Mouse (Mus musculus) effector memory CD4-positive, alpha-beta T cell, adult 7 months (primary cell): ENCODE measurements around the gene Acadvl. TPM values are rescaled to one million over a fixed set of nuclear protein-coding genes. Genes with fewer than 3 reads are reported as not detected.

Experiments
- polyA plus RNA-seq: library from polyadenylated mRNA; unstranded; fragments of 100-300 nt; shearing (Covaris generic); gene quantifications from one replicate; pipeline ENCODE4 v1.2.1, GENCODE M21; 2017

Gene Acadvl
- 101 TPM for polyA plus RNA-seq

DNA sequence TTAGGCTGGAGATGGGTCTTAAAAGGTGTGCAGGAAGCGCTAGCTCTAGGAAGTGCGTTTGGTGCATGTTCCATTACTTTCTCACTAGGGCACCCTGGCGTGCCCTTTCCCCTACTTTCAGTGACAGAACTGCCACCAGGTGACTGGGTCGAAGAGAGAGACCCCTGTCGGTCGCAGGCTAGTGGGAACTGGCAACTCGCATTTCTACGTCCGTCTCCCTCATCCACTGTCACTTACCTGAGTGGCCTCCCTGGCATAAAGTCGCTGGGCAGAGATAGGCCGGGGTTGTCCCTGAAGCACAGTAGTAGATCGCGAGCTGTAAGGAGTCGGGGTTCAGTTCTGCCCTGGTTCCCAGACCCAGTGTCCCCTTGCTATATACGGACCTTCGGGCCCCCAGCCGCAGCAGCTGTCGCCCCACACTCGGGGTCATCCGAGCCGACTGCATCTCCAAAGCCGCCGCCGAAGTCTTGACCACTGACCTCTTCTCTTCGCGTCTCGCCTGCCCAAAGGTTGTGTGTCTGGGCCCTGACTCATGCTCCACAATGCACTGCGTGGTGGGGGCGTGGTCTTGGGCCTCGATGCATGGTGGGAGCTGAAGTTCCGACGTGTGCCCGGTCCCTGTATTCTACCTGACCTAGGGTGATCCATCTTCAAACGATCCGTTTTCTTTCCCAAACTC is at the start of gene Acadvl:
Acadvl (minus strand) TSS at position 532 of the 679 bp plus-strand sequence.

DNA sequence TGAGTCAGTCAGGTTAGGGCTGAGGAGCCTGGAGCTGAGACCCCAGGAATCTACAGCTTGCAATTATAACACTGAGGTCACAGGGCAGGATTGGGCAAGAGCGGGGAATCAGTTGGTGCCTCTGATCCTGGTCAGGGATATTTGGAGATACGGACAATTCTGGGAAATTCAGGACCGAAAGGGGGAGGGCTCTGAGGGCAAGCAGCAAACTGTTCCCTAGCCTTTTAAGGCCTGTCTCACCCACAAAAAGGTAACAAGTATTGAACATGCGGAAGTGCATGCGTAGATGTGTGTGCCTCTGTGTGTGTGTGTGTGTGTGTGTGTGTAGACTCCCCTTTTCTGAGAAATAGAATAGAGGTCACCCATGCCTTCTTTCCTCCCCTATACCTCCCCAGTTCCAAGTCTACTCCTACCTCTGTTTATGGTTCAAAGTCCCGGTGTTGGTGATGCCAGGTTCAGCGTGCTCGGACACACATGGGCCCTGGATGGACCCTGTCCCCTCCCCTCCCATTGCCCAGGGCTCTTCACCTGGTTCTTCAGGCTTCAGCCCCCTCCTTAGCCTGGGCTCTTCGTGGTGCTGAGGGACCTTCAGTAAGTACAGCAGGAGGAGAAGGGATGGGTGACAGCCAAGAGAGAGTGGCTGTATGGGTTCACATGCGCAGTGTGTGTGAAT is 38.8 kb upstream of the Acadvl start, which contains the start of gene Asgr1:
Asgr1 (plus strand) TSS at position 188 of the 673 bp plus-strand sequence.

DNA sequence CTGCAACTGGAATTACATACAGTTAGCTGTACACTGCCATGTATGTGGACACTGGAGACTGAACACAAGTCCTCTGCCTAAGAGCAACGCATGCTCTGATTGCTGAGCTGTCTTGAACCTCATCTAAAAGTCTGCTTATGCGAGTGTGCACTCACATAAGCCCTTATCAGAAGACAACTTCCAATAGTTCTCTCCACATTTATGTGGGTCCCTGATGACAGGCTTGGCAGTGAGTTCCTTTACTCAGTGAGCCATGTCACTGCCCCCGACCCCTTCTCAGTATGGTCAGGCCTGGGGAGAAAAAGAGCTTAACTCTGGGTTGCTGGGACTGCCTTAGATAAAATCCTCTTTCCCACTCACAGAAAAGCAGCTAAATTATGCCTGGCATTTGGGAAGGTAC is 1.5 kb upstream of the Acadvl start, which contains the start of gene Dlg4:
Dlg4 (plus strand) TSS at position 274 of the 400 bp plus-strand sequence.

DNA sequence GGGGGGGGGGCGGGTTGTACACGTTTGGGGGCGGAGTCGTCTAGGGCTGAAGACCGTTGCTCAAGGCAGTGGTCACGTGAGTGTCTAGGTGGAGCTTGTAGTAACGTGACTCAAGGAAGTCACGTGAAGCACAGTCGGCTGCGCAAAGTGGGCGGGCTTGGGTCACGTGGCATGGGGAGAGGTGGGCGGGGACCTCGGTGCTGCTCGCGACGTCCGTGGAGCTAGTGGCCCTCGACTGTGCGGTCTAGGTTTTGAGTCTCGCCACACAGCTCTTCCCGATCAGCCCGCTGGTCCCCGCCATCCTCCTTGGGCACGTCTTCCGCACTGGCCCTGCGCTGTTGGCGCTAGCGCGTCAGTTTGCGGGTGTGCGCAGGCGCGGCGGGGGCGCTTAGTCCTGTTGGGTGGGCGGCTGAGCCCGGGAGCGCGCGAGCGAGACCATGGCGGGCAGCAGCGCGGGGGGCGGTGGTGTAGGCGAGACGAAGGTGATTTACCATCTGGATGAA is 14.8 kb downstream of the Acadvl start, which contains the start of gene Dvl2:
Dvl2 (plus strand) TSS at position 200 of the 503 bp plus-strand sequence.

DNA sequence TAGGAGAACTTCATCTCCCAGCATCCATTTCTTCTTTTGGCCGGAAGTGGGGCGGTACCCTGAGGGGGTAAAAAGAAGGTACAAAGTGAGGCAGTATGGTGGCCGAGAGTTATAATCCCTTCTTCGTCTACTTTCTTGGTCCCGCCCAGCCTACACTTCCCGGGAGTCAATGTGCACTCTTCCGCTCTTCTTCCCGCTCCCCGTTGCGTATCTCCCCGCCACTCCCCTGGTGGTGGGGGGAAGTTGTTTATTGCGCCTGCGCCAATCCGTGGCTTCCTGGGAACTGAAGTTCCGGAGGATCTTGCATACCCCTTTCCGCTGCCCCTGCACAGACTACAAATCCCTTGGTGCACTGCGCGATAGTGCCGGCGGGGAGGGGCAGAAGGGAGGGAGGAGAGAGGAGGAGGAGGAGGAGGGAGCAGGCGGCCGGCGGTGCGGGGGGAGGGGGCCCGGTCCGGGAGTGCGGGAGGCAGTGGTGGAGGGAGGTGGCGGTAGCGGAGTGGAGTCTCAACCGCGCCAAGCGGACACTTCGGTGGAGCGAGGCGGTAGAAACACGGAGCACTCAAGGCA is 19.7 kb downstream of the Acadvl start, which contains the start of gene Phf23:
Phf23 (plus strand) TSS at position 387 of the 570 bp plus-strand sequence.

DNA sequence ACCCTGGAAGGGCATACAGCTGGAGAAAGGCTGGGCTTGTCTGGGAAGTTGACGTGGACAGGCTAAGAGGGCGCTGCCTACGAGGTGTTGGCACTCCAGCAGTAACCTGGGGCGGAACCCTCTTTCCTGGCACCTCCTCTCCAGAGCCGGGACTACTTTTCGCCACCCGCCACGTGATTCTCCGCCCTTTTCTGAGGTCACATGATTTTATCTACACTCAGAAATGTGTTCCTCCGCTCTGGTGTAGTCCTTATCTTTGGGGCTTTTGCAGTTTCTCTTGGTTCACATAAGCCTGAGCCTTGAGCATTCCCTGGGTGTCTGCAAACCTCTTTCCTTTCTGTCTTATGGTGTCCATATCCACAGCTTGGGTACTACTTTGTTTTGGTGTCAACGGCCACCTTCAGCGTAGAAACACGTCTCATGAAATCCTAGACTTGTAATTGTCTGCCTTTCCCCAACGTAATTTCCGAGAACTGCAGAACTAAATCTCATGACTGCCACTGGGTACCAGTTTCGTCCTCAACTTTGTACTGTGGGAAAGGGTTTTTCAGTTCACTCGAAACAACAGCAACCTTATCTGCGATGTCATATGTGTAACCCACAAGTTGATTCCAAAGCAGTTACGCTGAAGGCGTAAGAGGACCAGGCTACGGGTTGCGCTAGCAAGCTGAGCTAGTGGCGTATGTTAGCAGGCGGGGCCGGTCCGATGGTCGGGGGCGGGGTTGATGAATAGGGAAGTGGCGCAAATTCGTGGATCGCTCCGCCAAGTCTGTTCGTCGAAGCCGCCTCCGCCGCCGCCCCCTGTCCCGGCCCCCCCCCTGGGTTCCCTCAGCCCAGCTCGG is 24.1 kb downstream of the Acadvl start, which contains the start of gene Gabarap:
Gabarap (plus strand) TSS at position 294 of the 842 bp plus-strand sequence.

DNA sequence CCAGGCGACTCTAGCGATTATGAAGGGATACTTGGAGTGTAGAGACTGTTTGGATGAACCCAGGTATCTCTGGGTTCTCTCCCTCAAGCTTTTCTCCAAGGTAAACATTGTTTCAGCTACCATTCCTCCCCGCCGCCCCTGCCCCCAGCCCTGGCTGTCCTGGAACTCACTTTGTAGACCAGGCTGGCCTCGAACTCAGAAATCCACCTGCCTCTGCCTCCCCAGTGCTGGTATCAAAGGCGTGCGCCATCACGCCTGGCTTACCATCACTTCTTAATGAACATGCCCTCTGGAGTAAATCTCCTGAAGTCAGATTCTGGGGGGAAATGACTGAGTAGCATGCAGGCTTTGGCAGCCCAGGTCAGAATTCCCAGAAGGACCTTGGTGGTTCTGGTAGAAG is 33.0 kb downstream of the Acadvl start, which contains the start of gene Elp5:
Elp5 (minus strand) TSS at position 293 of the 400 bp plus-strand sequence.

DNA sequence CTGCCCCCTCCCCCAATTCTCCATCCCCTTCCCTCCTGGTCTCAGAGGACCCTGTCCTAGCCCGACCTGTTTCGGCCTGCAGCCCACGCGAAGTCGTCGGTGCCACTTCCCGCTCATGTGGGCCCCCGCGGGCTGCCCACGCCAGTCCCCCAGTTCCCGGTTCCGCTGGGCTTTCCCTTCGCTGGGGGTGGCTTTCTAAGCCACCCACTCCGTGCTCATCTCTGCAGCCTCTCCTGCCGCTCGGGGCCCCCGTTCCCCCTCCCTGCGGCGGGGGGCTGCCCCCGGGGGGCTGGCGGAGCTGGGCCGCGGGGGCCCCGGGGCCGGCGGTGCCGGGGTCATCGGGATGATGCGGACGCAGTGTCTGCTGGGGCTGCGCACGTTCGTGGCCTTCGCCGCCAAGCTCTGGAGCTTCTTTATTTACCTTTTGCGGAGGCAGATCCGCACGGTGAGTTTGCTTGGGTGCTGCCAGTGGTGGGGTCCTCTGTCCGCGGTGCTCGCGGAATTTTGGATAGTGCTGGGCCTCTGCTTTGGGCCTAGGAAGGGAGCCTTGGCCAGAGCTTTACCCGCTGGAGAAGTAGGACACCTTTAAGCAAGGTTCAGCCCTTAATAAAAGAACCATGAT is 34.0 kb downstream of the Acadvl start, which contains the start of gene Ctdnep1:
Ctdnep1 (plus strand) TSS at position 16 of the 622 bp plus-strand sequence.

DNA sequence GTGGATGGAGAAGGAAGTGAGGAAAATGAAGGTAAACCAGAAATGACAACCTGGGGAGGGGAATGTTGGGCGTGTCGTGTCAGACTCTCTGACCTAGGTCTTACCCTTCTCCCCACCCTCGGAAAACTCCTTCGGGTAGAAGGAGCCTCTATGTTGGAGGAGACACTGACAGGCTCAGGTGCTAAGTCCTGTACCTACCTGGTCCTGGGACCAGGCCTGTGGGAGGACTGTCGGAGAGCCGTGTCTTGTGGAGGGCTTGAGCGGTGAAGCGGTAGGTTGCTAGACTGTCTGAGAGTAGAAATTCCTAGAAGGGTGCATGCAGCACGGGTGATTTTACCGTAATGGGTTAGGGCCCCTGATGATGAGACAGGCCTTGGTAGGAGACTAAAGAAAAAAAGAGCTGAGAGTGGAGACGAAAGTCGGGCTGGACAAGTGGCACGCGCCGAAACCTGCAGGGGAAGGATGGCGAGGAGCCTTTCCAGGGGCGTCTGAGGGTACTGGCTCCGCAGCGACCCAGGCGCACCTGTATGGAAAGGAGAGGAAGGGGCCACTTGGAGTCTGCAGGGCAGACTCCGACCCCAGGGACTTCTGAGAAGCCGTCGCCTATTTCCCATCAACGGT is 50.5 kb downstream of the Acadvl start, which contains the start of gene Cldn7:
Cldn7 (plus strand) TSS at position 130 of the 621 bp plus-strand sequence.

Other genes with a start within 250 kb of the Acadvl start
- 4.2 TPM for gene Zbtb4, start 249.5 kb downstream of the Acadvl start, polyA plus RNA-seq
- 0.52 TPM for gene Chrnb1, start 219.5 kb downstream of the Acadvl start, polyA plus RNA-seq
- gene Fgf11, start 213.6 kb downstream of the Acadvl start, polyA plus RNA-seq: not detected
- not detected for gene Tmem102, start 209.8 kb downstream of the Acadvl start, polyA plus RNA-seq
- gene Gm39566, start 200.1 kb downstream of the Acadvl start, polyA plus RNA-seq: 0.16 TPM
- gene Spem2, start 196.9 kb downstream of the Acadvl start, polyA plus RNA-seq: 0.39 TPM
- not detected for gene Spem1, start 193.2 kb downstream of the Acadvl start, polyA plus RNA-seq
- 0.15 TPM for gene Nlgn2, start 177.6 kb downstream of the Acadvl start, polyA plus RNA-seq
- 44.3 TPM for gene Tmem256, start 176.9 kb downstream of the Acadvl start, polyA plus RNA-seq
- gene Plscr3, start 169.0 kb downstream of the Acadvl start, polyA plus RNA-seq: 8.5 TPM
- gene Tnk1, start 156.7 kb downstream of the Acadvl start, polyA plus RNA-seq: 0.27 TPM
- gene Tmem95, start 137.4 kb downstream of the Acadvl start, polyA plus RNA-seq: not detected
- gene Kctd11, start 134.0 kb downstream of the Acadvl start, polyA plus RNA-seq: 0.95 TPM
- gene Acap1, start 119.9 kb downstream of the Acadvl start, polyA plus RNA-seq: 485 TPM
- 1.6 TPM for gene 2810408A11Rik, start 114.4 kb downstream of the Acadvl start, polyA plus RNA-seq
- gene Neurl4, start 114.3 kb downstream of the Acadvl start, polyA plus RNA-seq: 7.3 TPM
- gene Gps2, start 101.5 kb downstream of the Acadvl start, polyA plus RNA-seq: 235 TPM
- 1,038 TPM for gene Eif5a, start 93.5 kb downstream of the Acadvl start, polyA plus RNA-seq
- not detected for gene Ybx2, start 79.6 kb downstream of the Acadvl start, polyA plus RNA-seq
- not detected for gene Slc2a4, start 67.2 kb downstream of the Acadvl start, polyA plus RNA-seq
- not detected for gene Cldn7, start 50.6 kb downstream of the Acadvl start, polyA plus RNA-seq
- gene Ctdnep1, start 34.3 kb downstream of the Acadvl start, polyA plus RNA-seq: 34.3 TPM
- gene Elp5, start 32.9 kb downstream of the Acadvl start, polyA plus RNA-seq: 57.5 TPM
- 358 TPM for gene Gabarap, start 24.3 kb downstream of the Acadvl start, polyA plus RNA-seq
- gene Phf23, start 19.6 kb downstream of the Acadvl start, polyA plus RNA-seq: 52.1 TPM
- gene Dvl2, start 14.8 kb downstream of the Acadvl start, polyA plus RNA-seq: 15.5 TPM
- 6.9 TPM for gene Dlg4, start 1.5 kb upstream of the Acadvl start, polyA plus RNA-seq
- gene Asgr1, start 38.7 kb upstream of the Acadvl start, polyA plus RNA-seq: not detected
- not detected for gene Asgr2, start 77.2 kb upstream of the Acadvl start, polyA plus RNA-seq
- gene Mgl2, start 114.9 kb upstream of the Acadvl start, polyA plus RNA-seq: not detected
- gene Clec10a, start 140.8 kb upstream of the Acadvl start, polyA plus RNA-seq: not detected
- gene Slc16a11, start 197.3 kb upstream of the Acadvl start, polyA plus RNA-seq: not detected
- gene Slc16a13, start 205.7 kb upstream of the Acadvl start, polyA plus RNA-seq: 0.65 TPM
- 0.11 TPM for gene Bcl6b, start 214.4 kb upstream of the Acadvl start, polyA plus RNA-seq
- gene 0610010K14Rik, start 222.5 kb upstream of the Acadvl start, polyA plus RNA-seq: 86.1 TPM
- gene Gm21988, start 224.4 kb upstream of the Acadvl start, polyA plus RNA-seq: 4.5 TPM
- gene Rnasek, start 224.4 kb upstream of the Acadvl start, polyA plus RNA-seq: 200 TPM
- gene Alox12, start 239.9 kb upstream of the Acadvl start, polyA plus RNA-seq: not detected